Mouse (Mus musculus) thymus, adult 2 months (tissue): ENCODE measurements around the gene Ankrd36.

ENCODE experiments used
- CTCF ChIP-seq: fragments of 200-500 bp; IDR thresholded peaks from 2 replicates; pipeline ENCODE4 v1.5.1; 2012; ENCODE audit warnings: mild to moderate bottlenecking, control low read depth, low read length, moderate library complexity, borderline replicate concordance; ENCODE audit not compliant: control insufficient read depth, poor library complexity, insufficient read depth; ENCODE audit errors: extremely low read depth
- POLR2A ChIP-seq: fragments of 200-500 bp; IDR thresholded peaks from 2 replicates; pipeline ENCODE4 v1.6.1; 2012; ENCODE audit warnings: mild to moderate bottlenecking, low read length, control low read depth, moderate library complexity; ENCODE audit not compliant: control insufficient read depth, poor library complexity, insufficient read depth; ENCODE audit errors: extremely low read depth

- no peak for TF ChIP-seq CTCF
- no peak for TF ChIP-seq POLR2A
Measured at GRCm38 (mm10) chr11:5530717-5531116, 38.8 kb upstream of the Ankrd36 start.
